Mouse (Mus musculus) kidney, adult 11 months (tissue): ENCODE measurements around the gene Cdc16.
A peak's percentile ranks its signal among the peaks of the same experiment; 100 is the strongest.
"Not testable (repeated sequence)": the region's sequence is repeated elsewhere in the genome, so short reads cannot be mapped to it uniquely, and the experiment has no call there.

Experiments used
- DNase-seq: peaks from one replicate; pipeline ENCODE4 v3.0.0; 2022

Gene Cdc16

GRCm38 (mm10) chr8:13756982-13757804, at the start of gene Cdc16:
TSS of gene Cdc16 (plus strand) at chr8:13757676.
- peak; percentile 83 for DNase-seq

DNA sequence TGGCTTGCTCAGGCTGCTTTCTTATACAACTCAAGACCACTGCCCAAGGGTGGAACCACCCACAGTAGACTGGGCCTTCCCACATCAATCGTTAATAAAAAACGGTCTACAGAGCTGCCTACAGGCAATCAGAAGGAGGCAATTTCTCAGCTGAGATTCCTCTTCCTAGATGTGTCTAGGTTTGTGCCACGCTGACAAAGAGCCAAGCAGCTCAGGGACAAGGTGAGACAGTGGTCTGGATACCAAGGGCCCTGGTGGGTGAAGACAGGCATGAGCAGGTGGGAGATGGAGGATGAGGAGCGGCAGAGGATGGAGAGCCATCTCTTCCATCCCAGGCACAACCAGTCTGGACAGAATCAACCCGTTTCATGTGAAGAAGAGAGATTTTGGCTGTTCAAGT, 49.0 kb upstream of the Cdc16 start:
- DNase-seq, result no peak

- DNase-seq, result no peak
These were observed 38.5 kb upstream of the Cdc16 start for GRCm38 (mm10) chr8:13718980-13719379.

- no peak for DNase-seq
These were observed 31.8 kb upstream of the Cdc16 start for GRCm38 (mm10) chr8:13725722-13726121.

- no peak for DNase-seq
These were observed 29.9 kb upstream of the Cdc16 start for GRCm38 (mm10) chr8:13727469-13728094.

- peak; percentile 37 for DNase-seq
These were observed 17.1 kb upstream of the Cdc16 start for GRCm38 (mm10) chr8:13740323-13740770.

DNA sequence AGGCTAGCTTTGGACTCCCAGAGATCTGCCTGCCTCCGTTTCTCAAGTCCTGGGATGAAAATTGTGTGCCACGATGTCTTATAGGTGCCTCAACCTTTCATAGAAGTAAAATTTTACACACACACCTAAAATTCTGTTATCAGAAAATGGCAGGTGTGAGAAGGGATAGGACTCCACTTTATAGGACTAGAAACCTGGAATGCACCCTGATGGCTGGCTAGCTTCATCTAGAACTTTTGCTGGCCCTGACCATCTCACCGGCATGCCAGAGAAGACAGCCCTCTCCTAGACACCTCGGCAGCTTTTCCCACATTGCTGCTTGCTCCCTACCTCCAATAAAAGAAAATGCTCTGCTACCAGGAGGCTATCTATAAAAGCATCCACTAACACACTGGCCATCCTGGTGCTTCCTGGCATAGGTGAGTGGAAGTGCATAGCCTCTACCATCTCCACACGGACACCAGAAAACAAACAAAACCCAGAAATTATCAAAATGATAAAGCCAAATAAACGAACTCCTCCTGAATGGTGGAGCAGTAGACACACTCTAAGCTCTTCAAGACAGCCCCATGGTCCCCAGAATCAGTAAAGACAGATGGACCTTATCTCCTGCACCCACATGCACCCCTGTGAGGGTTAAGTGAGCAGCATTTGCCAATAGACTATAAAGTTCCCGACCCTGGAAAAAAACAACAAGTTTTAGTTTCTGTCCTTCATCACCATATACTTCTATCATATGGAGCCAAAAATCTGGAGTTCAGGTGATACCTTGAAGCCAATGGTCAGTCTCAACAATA, 16.5 kb upstream of the Cdc16 start:
- DNase-seq, result no peak

DNA sequence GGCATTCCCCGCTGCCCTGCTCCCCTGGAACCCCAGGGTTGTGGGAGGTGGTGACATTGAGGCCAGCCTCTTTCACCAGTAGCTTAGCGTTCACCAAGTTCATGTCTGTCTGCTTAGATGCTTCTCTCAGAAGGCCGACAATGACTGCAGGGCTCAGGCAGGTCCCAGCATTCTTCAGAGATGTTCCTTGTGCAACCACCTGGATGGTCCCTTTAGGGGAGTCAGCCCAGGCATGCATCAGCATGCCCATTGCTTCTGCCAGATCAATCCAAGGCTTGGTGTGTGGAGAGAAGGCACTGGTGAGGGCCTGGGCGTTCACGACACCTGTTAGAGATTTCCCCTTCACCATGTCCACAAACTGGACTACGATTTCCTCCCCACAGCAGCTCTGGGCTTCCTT, 11.3 kb upstream of the Cdc16 start:
- DNase-seq, result not testable (repeated sequence)

GRCm38 (mm10) chr8:13747626-13748025, 9.8 kb upstream of the Cdc16 start:
- DNase-seq, result no peak

DNA sequence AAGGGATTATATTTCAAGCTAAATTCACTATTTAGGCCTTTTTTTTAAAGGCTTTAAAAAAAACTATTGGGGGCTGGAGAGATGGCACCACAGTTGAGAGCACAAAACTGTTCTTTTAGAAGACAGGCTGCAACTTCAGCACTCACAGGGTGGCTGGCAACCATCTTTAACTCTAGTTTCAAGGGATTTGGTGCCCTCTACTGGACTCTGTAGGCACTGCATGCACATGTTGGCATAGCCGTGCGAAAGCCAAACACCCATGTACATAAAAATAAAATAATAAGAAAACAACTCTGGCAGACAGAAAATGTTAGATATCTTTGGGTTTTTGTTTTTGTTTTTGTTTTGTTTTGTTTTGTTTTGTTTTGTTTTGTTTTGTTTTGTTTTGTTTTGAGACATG, 3.8 kb upstream of the Cdc16 start:
- DNase-seq, result peak; percentile 58

DNA sequence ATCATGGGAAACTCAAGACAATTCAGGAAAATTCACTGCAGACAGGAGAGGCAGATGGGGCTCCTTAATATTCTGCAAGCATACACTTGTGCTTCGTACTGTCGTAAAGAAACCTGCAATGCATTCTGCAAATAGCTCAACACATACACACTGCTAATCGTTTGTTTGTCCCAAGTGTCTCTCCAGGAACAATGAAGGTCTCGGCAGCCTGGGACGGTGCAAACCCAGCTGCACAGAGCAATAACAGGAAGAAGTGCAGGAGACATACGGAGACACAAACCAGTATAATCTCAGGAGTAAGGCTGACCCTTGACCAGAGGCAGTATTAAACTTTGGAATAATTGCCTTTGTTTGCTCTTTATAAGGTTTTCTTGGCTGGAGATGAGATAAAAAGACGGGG, 996 bp upstream of the Cdc16 start:
- DNase-seq, result no peak

- peak; percentile 11 for DNase-seq
These were observed 590 bp downstream of the Cdc16 start for GRCm38 (mm10) chr8:13757805-13758727.

DNA sequence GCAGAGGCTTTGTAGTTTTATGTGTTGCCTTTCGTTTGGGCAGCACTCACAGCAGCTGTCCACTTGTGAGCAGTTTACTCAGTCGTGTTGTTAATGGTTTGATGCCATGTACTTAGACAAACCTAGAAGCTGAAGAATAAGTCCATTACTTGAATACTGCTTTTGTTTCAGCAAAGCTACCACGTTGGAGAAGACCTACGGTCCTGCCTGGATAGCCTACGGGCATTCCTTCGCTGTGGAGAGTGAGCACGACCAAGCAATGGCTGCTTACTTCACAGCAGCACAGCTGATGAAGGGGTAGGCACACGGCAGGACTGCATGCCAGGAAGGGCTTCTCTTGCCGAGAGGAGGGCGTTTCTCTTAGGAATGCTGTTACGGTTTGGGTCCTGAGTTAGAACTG, 11.7 kb downstream of the Cdc16 start:
- no peak for DNase-seq

DNA sequence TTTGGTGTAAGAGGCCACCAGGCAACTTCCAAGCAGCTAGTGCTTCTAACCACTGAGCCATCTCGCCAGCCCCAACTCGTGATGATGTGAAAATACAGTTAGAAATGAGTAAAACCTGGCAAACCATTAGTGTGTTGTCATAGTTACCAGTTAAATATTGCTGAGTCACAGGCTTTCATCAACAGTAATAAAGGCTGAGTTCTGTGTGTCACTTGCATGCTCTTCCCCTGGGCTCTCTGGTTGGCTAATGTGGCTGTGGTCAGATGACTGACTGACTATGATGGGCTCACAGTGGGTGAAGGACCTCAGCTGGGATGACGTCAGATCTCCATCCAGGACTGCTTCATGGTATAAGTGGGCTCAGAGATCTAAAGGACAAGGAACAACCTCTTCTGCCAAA, 23.1 kb downstream of the Cdc16 start:
- DNase-seq, result no peak

- peak; percentile 88 for DNase-seq
These were observed 27.8 kb downstream of the Cdc16 start, which contains the start of gene Upf3a for GRCm38 (mm10) chr8:13785250-13785763. TSS of gene Upf3a (plus strand) at chr8:13785615.

GRCm38 (mm10) chr8:13785764-13786299, 28.4 kb downstream of the Cdc16 start:
- peak; percentile 90 for DNase-seq

DNA sequence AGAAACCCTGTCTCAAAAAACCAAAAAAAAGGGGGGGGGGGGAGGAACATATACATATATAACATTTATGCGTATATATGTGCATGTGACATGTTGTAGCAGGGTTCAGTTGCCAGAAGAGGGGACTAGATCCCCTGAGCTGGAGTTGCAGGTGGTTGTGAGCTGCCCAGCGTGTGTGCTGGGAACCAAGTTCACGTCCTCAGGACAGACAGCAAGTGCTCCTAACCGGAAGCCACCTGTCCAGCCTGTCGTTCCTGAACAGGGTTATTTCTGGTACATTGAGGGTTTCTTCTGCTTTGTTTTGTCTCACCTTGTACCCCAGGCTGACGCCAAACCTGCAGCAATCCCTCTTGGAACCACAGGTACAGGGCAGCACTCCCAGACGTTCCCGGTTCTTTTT, 32.1 kb downstream of the Cdc16 start:
- DNase-seq, result no peak

DNA sequence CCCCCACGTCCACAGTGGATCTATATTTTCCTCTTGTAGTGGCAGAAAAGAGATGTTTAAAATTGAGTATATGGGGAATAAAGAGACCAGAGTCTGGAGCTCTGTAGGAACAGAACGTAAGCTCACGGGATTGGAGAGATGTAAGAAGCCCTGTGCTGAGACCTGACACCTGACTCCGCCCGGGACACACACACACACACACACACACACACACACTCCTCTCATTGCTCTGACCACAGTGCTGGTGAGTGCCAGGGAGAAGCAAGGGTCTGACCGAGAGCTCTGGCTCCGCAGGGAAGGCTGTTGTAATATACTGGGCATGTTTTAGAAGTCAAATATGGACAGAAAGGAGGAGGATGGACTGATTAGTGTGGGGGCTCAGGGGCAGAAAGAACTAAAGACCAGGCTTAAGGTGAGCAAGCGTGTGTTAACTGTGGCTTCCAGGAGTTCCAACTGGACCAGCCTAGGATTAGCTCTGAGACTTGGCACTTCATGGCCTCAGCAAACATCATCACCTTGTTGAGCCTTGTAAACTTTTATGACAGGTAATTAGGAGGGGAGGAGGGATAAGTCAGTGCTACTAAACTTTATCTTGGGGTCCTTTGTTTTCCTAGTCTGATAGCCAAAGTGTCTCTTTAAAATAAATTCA, 35.7 kb downstream of the Cdc16 start:
- DNase-seq, result no peak

- DNase-seq, result peak; percentile 8
These were observed 36.2 kb downstream of the Cdc16 start for GRCm38 (mm10) chr8:13793746-13794101.

DNA sequence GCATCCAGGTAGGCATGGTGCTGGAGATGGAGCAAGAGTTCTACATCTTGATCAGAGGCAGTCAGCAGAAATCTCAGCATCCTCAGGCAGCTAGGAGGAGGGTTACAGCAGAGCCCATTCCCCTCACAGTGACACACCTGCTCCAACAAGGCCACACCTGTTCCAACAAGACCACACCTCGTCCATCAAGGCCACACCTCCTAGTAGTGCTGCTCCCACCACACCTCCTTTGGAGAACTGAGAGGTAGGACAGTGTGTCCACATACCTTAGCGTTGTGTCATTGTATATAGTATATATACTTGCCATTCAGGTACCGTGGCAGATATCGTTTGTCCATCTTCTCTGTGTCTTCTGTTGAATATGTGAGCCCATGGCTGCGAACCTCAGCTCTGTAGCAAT, 40.2 kb downstream of the Cdc16 start:
- no peak for DNase-seq

DNA sequence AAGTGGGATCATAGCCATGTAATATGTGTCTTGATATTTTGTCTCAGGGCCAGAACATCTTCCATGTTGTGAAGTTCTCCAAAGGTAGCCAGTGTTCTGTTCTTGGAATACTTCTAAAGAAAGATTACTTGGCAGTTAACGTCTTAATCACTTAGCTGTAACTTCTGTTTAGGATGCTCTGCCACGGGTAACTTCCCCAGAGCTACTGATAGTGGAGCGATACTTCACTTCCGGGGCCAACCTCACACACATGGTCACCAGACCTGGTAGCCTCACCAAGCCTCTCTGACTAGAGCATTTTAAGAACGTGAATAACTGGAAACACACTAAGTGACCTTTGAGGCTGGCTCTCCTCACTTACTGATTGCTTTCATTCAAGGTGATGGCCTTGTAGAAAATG, 42.1 kb downstream of the Cdc16 start:
- no peak for DNase-seq
